Mouse (Mus musculus): ENCODE measurements around the gene Ndrg3.

Gene Ndrg3

DNA sequence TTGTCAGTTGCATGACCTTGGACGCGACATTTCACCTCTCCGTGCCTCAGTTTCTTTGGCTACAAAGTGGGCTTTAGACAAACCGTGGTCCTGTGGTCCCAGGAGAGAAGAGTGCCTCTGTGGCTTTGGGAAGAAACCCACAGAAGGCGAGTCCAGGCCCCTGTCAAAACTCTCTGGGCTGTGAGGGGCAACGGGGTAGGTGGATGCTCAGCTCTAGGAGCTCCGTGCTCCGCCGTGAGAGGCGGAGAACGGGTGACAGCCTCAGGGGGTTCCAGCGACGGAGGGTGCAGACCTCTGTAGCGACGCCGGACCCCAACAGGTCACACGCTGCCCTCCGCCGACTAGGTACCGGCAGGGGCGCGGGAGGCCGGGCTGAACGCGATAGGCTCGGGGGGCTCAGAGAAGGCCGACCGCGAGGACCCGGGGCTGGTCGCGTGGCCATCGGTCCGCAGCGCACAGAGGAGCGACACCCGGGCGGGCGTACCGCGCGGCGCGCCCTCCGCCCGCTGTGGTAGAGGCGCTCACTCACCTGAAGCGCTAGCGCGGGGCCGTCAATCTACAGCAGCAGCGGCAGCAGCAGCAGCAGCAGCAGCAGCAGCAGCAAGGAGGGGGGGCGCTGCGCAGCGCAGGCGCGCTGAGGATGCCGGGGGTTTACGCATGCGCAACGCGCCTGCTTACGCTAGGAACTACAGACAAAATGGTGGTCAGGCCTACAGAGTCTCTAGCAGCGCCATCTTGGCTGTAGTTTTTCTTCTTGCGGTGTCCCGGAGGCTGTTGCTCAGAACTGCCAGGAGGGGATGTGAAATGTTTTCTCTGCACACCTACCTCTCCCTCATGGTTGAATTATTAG, at the start of gene Ndrg3:
Ndrg3 (minus strand) TSS at position 587 of the 850 bp plus-strand sequence.
- DNase-seq = peak; percentile 97

DNA sequence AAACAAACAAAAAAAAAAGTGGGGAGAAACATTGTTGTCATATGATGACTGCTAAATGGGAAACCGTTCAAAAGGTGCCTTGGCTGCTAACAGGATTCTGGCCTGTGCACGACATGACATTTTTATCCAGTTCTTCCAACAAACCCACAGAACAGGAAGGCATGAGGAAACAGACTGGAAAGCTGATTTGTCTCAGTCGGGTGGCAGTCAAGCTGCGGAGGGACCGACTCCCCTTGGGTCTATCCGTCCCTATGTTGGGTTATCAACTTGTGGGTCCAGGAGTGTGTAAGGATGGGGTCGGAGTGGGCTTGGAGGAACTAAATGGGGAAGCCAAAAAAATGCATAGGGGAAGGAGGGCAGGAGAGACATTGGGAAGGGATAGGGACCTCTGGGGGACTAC, 49.6 kb upstream of the Ndrg3 start:
- DNase-seq = peak; percentile 55

DNA sequence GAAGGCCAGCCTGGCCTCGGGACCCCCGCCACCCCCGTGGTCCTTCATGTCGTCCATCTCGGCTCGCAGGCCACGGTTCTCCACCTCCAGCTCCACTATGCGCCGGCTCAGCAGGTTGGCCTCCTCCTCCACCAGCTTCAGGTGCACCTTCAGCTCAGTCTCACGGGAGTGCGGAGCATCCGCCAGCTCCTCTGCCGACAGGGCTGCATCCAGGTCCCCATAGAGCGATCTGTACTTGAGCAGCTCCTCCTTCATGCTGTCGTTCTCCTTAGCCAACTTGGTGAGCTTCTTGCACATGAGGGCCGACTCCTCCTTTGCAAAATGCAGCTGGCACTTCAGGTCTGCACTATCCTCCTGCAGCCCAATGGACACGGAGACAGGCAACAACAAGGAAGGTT, 48.8 kb upstream of the Ndrg3 start:
- DNase-seq = peak; percentile 56

DNA sequence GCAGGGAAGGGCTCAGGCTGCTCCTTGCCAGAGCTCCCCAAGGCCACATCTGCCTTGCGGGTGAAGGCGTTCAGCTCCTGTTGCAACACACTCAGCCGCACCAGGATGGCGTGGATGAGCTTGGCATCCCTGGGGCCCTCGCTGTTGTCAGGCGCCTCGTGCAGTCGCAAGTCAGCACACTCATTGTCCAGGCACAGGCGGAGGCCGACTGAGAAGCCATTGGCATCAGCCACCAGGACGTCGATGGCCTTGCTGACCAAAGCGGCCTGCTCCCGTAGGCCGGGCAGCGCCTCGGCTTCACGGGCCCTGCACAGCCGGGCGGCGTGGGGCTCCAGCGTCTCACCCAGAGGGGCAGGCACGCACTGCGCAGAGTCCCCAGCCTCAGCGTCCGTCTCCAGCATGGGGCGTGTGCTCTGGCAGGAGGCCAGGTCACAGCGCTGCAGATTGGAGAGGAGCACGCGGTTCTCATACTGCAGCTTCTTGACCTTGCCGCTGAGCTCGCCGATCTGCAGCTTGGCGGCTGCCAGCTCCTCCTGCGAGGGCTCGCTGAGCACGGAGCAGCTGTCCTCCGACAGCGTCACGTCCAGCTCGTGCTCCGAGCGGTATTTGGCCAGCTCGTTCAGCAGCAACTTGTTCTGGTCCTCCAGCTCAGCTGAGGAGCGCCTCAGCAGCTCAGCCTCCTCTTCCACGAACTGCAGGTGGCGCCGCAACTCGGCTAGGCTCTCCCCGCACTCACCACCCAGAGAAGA, 48.2 kb upstream of the Ndrg3 start:
- peak; percentile 62 for DNase-seq

DNA sequence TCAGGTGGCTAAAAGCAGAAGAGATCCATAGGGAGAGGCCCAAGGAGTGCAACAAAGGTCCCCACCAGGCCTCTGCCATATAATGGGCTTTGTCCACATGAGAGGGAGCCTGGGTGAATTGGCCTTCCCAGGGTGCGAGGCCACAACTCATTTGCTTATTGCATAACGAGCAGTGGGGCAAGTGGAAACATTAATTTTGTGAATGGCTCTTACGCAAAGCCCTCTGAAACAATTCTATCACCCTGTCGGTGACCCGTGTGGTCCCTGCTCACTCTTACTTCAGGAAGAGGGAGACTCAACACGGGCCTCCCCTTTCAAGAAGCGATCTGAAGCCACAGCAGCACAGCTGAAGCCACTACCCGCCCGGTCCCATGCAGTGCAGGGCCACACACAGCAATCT, 45.4 kb upstream of the Ndrg3 start:
- DNase-seq = no peak

GRCm38 (mm10) chr2:157036400-157036799, 44.5 kb upstream of the Ndrg3 start:
- DNase-seq = peak; percentile 52

DNA sequence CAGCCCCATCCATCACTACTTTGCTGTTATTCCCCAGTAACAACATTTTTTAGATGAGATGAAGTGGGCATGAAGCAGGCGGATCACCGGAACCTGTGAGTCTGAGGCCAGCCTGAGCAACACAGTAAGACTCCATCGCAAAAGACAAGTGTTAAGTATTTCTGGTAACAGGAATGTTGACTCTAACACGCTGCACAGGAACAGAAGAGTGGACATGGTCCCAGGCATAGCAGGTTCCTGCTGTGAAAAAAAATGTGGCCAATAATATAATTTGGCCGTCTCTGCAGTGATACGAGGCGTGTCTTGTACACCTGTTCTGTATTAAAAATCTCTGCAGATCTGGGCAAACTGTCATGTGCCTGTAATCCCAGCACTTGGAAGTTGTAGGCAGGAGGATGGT, 43.5 kb upstream of the Ndrg3 start:
- DNase-seq = peak; percentile 93

DNA sequence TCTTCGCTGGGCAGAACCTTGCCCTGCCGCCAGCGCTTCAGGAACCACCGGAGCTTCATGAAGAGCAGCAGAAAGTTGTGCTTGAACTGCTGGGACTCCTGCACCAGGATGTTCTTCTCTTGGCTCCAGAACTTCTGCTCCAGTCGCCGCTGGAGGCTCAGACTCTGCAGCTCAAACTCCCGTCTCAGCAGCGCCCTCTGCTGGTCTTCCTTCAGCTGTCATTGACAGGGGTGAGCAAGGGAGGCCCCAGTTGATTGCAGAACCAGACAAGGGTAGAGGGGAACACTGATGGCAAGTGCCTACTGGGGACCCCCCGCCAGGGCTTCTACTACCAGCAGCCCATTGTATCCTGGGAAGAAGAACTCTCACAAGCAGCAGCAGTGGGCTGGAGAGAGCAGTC, 38.9 kb upstream of the Ndrg3 start:
- peak; percentile 89 for DNase-seq

DNA sequence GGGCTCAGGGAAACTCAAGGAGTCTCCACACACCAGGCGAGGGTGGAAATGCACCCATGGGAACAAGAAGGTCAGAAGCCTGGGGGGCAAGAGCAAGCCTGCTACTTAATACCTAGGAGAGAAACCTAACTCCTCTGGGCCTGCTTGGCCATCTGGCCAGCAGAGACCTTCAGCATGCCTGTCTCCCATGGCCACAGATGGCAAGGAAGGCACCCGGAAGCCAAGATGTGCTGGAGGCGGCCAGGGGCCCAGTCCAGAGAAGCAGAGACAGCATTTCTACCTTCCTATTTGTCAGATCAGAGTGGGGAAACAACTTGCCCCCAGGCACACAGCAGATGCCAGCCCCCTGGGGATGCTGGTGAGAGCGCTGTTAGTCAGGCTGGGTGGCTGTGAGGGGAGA, 36.4 kb upstream of the Ndrg3 start:
- DNase-seq = peak; percentile 65

DNA sequence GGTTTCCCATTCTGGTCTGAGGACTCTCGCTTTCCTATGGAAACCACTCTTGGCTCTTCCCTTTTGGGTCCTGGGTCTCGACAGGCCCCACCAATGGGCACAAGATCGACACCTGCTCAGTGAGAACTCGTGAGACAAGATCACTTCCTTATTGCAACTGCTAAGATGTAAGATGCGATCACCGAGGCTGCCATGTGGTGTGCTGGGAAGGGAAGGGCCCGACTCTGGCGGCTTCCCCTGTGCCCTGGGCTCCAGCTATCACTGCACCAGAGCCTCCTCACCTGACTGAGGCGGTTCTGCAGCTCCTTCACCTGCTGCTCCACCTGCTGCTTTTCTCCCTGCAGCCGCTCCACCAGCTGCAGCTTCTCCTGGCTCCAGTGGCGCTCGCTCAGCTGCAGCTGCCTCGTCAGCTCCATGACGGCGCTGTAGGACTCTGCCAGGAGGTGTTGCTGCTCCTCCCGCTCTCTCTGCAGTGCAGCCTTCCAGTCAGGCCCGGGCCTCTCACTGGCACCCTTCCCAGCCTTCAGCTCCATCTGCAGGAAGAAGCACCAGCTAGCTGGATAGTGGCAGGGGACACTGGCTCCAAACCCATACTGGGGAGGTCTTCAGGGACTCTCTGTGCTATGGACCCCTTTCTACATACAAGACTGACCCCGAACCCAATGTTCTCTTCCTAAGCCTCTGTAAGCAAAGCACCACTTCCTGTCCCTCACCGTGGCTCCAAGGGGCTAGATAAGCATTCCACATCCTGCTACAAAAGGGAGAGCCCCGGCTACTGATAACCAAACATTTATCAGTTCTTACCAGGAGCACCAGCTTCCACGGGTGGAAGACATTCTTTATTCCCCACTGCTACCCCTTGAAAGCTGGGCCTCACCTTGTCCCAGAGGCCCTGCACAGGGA, 35.5 kb upstream of the Ndrg3 start:
- DNase-seq = peak; percentile 86

DNA sequence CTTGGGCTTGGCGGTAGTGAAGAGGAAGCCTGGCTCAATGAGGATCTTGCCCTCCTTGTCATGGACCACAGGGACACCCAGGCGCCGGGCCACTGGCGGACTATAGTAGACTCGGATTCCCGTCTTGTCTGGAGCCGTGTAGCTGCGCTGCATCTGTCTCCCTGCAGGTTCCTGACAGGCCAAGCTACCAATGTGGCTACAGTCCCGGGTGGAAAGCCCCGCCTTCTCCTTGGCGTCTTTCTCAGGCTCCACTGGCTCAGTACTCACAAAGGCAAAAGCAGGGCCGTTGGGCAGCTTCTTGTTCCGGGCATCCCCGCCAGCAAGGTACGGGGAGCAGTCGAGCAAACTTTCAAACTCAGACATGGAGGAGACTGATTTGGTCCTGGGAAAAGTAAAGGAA, 29.3 kb upstream of the Ndrg3 start:
- DNase-seq = no peak

GRCm38 (mm10) chr2:157019228-157019627, 27.4 kb upstream of the Ndrg3 start:
- DNase-seq = no peak

GRCm38 (mm10) chr2:157016529-157017270, 24.8 kb upstream of the Ndrg3 start:
- no peak for DNase-seq

DNA sequence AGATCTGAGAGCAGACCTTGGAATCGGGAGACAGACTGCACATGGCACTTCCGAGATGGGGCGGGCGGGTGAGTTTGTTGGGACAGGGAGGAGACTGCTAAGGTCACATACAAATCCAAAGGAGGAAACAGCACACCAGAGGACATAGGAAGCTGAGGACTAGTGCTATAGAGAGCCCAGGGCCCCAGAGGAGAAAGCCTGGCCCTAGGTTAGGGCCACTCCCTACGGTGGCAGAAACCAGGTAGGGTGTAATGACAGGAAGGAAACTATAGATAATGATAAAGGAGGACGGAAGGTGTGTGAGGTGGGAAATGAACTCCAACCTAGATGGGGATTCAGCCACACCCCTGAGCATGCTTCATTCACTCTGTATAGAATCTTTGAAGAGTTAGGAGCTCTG, 20.5 kb upstream of the Ndrg3 start:
- DNase-seq = no peak

DNA sequence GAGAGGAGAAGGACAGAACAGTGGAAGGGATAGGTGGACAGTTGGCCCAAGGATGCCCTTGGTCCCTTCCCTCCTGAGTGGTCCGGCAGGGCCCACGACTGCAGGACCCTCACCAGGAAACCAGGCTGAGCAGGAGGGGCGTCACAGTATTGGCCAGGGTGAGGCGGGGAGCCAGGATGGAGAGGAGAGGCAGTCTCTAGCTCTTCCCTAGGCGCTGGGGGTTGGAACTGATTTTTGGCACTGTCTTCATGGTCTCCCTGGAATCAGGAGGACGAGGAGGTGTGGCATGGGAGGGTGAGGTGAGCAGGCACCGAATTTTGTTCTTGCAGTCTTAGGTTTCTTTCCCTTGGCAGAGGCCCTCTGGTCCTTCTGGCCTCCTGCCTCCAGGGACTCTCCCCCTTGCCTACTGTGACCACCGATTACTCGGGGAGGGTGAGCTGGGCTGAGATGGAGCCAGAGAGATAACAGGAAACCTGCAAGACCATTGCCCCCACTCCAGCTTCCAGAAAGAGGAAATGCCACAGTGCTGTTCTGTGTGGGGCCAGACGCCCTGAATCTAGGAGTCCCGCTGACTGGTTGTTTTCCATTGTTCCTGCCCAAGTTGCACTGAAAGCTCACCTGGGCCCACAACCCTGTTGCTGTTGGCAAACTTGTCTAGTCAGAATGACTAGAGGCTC, 18.9 kb upstream of the Ndrg3 start:
- DNase-seq = no peak

GRCm38 (mm10) chr2:157010121-157010520, 18.3 kb upstream of the Ndrg3 start:
- no peak for DNase-seq

DNA sequence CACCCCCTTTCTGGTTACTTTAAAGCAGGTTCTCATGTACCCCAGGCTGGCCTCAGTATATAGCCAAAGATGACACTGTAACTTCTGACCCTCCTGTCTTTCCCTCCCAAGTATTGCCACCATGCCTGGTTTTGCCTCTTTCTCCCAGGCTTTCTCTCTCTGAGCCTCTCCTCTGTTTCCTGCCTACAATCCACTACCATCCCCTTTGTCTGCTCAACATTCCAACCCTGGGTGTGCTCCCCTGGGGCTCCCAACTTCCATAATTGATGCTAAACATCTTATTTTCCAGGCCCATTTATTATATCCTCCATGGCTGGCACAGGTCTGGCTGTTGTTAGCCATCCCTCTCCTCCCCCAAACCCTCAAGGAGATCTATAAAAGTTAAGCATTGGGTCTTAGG, 16.7 kb upstream of the Ndrg3 start:
- no peak for DNase-seq

DNA sequence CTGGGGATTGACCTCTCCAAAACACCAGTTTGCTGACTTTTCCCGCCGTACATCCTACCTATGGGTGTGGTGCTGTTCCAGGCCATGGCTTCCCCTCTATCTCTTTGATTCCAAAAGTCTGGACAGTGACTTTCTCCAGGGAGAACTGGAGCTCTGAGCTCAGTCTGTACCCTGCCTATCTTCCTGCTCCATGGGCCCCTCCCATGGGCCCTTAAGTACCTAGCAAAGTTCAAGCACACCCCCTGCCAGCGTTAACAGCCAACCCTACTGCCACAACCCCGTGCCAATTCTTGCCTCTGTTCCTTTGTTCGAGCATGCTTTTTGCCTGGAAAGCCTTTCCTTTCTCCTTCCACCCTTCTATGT, 15.4 kb upstream of the Ndrg3 start:
- no peak for DNase-seq

GRCm38 (mm10) chr2:157006511-157007233, 14.8 kb upstream of the Ndrg3 start, which contains the start of gene Dsn1:
TSS of gene Dsn1 (minus strand) at chr2:157007154.
- peak; percentile 86 for DNase-seq

DNA sequence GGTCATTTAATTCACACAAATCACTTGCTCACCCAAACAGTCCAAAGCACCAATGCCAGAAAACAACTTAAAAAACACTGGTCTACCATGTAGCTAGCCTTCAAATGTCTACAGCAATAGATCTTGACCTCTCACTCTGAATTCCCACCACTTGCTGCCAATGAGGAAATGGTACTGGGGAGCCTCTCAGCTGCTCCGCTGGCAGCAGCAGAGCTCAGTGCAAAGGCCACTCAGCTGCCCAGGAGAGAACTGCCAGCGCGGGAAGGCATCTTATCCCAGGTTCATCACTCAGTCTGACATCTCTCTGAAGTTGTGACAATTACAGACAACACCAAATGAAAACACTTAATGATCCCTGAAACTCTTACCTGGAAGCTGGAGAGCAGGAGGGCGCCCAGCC, 10.5 kb upstream of the Ndrg3 start:
- no peak for DNase-seq

GRCm38 (mm10) chr2:156998263-156998662, 6.4 kb upstream of the Ndrg3 start:
- peak; percentile 81 for DNase-seq

Data from cerebellum, adult 9-10 months (tissue).